Mouse (Mus musculus) brain, embryonic 14.5 days (tissue): ENCODE measurements at regions not wholly inside any gene's neighbourhood (a gene's known extent, or its start where the extent isn't known, plus 50 kb on each side); places are given as distances from the start of the nearest gene placed in this dataset.

Experiments used
- DNase-seq: peaks from one replicate; pipeline ENCODE4 v3.0.0-alpha.2; 2011; ENCODE audit warnings: low read depth
- CTCF ChIP-seq: fragments of 200-500 bp; IDR thresholded peaks from 2 replicates; pipeline ENCODE4 v1.5.1; 2012; ENCODE audit warnings: inconsistent platforms, mild to moderate bottlenecking, moderate library complexity, borderline replicate concordance; ENCODE audit not compliant: insufficient read depth, insufficient read length; ENCODE audit errors: extremely low read depth
- POLR2A ChIP-seq: fragments of 200-500 bp; IDR thresholded peaks from 2 replicates; pipeline ENCODE4 v1.6.1; 2012; ENCODE audit warnings: mild to moderate bottlenecking, inconsistent platforms, borderline replicate concordance; ENCODE audit not compliant: poor library complexity, insufficient read depth, insufficient read length, severe bottlenecking; ENCODE audit errors: extremely low read depth

GRCm38 (mm10) chr12:35712671-35713070 lies 177.8 kb upstream of the Ahr start:
- TF ChIP-seq POLR2A (no peak), CTCF (no peak)
- DNase-seq = no peak

GRCm38 (mm10) chr12:35711549-35712070 lies 176.8 kb upstream of the Ahr start:
- no peak for DNase-seq
- TF ChIP-seq POLR2A = no peak

GRCm38 (mm10) chr12:35710323-35710722 lies 175.5 kb upstream of the Ahr start:
- DNase-seq = no peak
- no peak for TF ChIP-seq CTCF
- no peak for TF ChIP-seq POLR2A

GRCm38 (mm10) chr12:35703479-35703878 lies 168.6 kb upstream of the Ahr start:
- TF ChIP-seq POLR2A (no peak), CTCF (no peak)
- no peak for DNase-seq

- TF ChIP-seq CTCF (no peak), POLR2A (no peak)
- DNase-seq = no peak
Observed at GRCm38 (mm10) chr12:35702674-35703073, 167.8 kb upstream of the Ahr start.

- TF ChIP-seq POLR2A (no peak), CTCF (no peak)
- no peak for DNase-seq
Observed at GRCm38 (mm10) chr12:35694253-35694652, 159.4 kb upstream of the Ahr start.

GRCm38 (mm10) chr12:35690914-35691313 lies 156.1 kb upstream of the Ahr start:
- TF ChIP-seq CTCF (no peak), POLR2A (no peak)
- no peak for DNase-seq

GRCm38 (mm10) chr12:35686231-35686630 lies 151.4 kb upstream of the Ahr start:
- no peak for TF ChIP-seq CTCF
- TF ChIP-seq POLR2A = no peak
- no peak for DNase-seq

GRCm38 (mm10) chr12:35685189-35685588 lies 150.4 kb upstream of the Ahr start:
- TF ChIP-seq CTCF (no peak), POLR2A (no peak)
- no peak for DNase-seq

GRCm38 (mm10) chr12:35681864-35682449 lies 147.1 kb upstream of the Ahr start:
- TF ChIP-seq CTCF (no peak), POLR2A (no peak)

GRCm38 (mm10) chr12:35679903-35680302 lies 145.1 kb upstream of the Ahr start:
- TF ChIP-seq POLR2A = no peak
- no peak for TF ChIP-seq CTCF

More at GRCm38 (mm10) chr12:35681864-35682449, 147.1 kb upstream of the Ahr start:
- no peak for DNase-seq

GRCm38 (mm10) chr12:35679025-35679424 lies 144.2 kb upstream of the Ahr start:
- TF ChIP-seq CTCF (no peak), POLR2A (no peak)
- DNase-seq = peak; percentile 5

More at GRCm38 (mm10) chr12:35679903-35680302, 145.1 kb upstream of the Ahr start:
- no peak for DNase-seq
